Mouse (Mus musculus) left cerebral cortex, adult 2 months (tissue): ENCODE results near the gene Trabd2b. TPM values are rescaled to one million over a fixed set of nuclear protein-coding genes. Genes with fewer than 3 reads are reported as not detected.

Source experiments
- DNase-seq, 2 experiments: peaks; one replicate each; pipeline ENCODE4 v3.0.0; 2021 to 2022; ENCODE audit warnings: low spot score in 2 of 2, mixed read lengths in 1 of 2; ENCODE audit errors: extremely low spot score in 1 of 2
- H3K27ac ChIP-seq: fragments of 200-600 bp; 2 replicates; pipeline ENCODE4 v1.8.1; 2022
- H3K4me3 ChIP-seq: fragments of 200-600 bp; 2 replicates; pipeline ENCODE4 v1.8.1; 2022
- CTCF ChIP-seq: fragments of 200-600 bp; IDR thresholded peaks from 2 replicates; pipeline ENCODE4 v1.8.1; 2022; ENCODE audit warnings: antibody characterized with exemption, mild to moderate bottlenecking, moderate library complexity
- intact Hi-C: fragments of 180-260 bp; cut with DNase I; formaldehyde crosslinking; loops from one replicate; pipeline ENCODE4 v1.15.1; 2025
- long read RNA-seq, 2 experiments: library from polyadenylated mRNA; stranded (forward); transcript quantifications; one replicate each; pipeline ENCODE4 v2.0.0; 2021; ENCODE audit warnings: borderline mapping rate in 2 of 2
- total RNA-seq, 2 experiments: library from RNA; stranded (reverse); gene quantifications; 2 replicates each; pipeline ENCODE4 v1.2.3; 2021

Gene Trabd2b
- total RNA-seq, result 1 to 10 TPM; 4.8 to 6.7 TPM
- long read RNA-seq, experiment 1, full-length matches to known transcripts, result 3 of 3 reads
- long read RNA-seq, experiment 1, partial matches to known transcripts, result 0 of 3 reads
- long read RNA-seq, experiment 1, other reads (novel, unspliced or antisense), result 0 of 3 reads
- long read RNA-seq, experiment 2, full-length matches to known transcripts, result 2 of 2 reads
- long read RNA-seq, experiment 2, partial matches to known transcripts, result 0 of 2 reads
- long read RNA-seq, experiment 2, other reads (novel, unspliced or antisense), result 0 of 2 reads

DNA sequence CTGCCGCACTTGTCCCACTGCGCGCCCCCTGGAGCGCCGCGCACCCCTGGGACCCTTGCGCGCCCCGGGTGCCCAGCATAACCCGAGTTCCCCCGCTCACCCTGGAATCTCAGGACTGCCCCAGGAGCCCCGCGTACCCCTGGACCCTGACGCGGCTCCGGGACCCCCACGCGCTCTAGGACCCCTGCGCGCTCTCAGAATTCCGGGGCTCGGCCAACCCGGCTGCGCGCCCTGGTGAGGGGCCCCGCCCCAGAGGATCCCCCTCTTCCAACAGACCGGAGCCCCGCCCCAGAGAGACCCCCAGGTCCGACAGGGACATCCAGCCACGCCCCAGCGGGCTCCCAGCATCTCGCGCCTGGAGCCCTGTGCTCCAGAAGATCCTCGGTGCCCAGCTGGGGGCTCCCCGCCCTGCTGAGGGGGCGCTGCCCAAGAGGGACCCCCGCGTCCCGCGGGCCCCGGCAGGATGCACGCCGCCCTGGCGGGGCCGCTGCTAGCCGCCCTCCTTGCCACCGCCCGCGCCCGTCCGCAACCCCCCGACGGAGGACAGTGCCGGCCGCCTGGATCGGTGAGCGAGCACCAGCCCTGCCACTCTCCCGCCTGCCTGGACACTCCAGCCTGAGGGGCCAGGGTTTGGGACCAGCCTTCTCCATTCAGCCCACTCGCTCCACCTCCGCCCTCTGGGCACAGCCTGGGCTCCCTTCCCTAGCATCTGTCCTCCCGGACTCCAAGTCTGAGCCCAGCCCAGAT, at the start of gene Trabd2b:
Trabd2b (plus strand) TSS at position 370 of the 747 bp plus-strand sequence.
- TF ChIP-seq CTCF, result no peak
- peak within 1 kb of the TSS; percentile 83 for H3K27ac ChIP-seq
- no peak for DNase-seq
- peak within 1 kb of the TSS; percentile 58 for H3K4me3 ChIP-seq
- intact Hi-C loops, result loop anchor here (5.0 kb wide), 2 partner anchors 34 to 36 kb away; no protein-coding TSS in a partner anchor

DNA sequence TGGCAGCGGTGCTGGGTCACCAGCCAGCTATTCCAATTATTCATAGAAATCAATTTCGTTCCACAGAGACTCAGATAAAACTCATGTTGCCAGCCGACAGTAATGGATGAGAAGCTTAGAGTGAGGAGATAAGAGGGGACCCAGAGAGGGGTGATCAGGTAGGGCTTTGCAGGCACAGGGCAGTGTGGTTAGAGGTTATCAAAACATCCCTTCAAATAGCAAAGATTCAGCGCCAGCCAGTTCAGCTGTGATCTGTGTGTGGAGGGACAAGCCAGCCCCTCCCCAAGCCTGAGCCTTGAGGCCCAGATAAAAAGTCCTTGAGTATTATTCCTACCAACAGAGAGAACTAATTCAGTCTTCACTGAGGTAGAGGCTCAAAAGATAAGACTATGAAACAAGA, 49.1 kb upstream of the Trabd2b start:
- TF ChIP-seq CTCF, result no peak

DNA sequence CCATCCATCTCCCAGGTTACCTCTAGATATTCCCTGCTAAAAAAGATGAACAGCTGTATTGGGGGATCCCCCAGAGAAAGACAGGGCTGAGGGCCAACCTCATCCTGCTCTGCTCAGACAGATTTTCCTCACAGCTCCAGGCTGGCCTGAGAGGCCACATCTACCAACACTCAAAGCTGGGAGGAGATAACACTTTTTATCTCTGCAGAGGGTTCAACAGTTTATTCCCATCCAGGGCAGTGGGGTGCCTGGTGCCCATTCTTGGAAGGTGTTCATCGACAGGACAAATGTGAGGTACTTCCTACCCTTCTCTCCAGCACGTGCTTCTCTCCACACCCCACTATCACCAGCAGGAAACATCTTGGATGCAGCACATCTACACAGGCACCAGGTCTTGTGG, 47.6 kb upstream of the Trabd2b start:
- no peak overlapping the region for H3K4me3 ChIP-seq
- intact Hi-C loops, result no loop called here
- DNase-seq, result no peak
- TF ChIP-seq CTCF, result no peak
- no peak overlapping the region for H3K27ac ChIP-seq

More for the DNA sequence above, 49.1 kb upstream of the Trabd2b start:
- no peak overlapping the region for H3K27ac ChIP-seq
- H3K4me3 ChIP-seq, result no peak overlapping the region
- intact Hi-C loops, result no loop called here
- DNase-seq, result no peak

DNA sequence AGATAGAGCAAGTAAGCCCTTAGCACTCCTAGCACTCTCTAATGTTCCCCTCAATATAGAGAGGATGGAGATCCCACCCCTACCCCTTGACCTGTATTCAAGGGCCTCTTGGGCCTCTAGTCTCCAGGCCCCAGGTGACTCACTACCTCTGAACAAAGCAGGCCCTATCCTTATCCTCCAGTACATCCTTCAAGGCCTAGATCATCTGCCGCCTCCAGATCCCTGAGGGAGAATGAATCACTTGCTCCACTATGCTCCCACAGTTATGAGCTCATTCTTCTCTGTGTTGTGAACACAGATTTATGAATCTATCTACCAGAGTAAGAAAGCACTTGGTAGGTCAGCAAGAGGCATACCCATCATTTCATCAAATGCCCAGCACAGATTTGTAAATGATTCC, 46.7 kb upstream of the Trabd2b start:
- intact Hi-C loops, result no loop called here
- TF ChIP-seq CTCF, result no peak
- Histone ChIP-seq H3K27ac (no peak overlapping the region), H3K4me3 (no peak overlapping the region)
- peak in 1 of 2 experiments; percentile 30 for DNase-seq

DNA sequence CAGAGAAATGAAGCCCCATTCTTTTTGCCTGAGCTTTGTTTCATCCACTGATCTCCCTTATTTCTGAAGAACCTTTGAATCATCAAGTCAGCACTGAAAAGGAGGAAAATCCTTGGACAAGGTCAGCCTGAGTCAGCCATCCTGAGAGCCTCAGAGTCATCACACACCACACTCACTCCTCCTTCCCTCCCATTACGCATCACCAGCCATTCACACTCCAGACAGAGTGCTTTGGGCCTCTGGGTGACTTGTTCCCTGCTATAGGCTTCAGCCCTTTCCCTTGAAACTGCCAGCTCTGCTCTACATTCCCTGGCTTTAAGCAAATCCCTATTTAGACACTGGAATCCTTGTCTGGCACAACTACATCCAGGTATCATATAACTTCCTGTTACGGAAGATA, 45.2 kb upstream of the Trabd2b start:
- DNase-seq, result no peak
- Histone ChIP-seq H3K4me3 (no peak overlapping the region), H3K27ac (no peak overlapping the region)
- intact Hi-C loops, result no loop called here
- TF ChIP-seq CTCF, result no peak

DNA sequence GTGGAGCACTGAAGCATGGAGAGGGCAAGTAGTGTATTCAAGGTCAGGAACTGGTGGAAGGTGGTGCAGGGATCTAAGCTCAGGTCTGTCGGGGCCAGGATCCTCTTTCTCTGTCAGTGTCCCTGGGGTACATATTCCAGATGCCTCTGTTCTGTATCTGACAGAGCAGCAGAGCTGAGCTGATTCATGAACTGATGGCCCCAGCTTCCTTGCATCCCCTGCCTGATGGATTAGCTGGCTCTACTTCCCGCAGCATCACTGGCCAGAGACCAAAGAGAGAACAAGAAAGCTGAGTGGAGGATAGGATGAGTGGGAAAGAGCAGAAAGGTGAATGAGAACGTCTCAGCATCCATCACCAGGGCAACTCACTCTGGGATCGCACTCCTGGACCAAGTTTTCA, 41.5 kb upstream of the Trabd2b start:
- DNase-seq, result no peak
- no peak for TF ChIP-seq CTCF
- intact Hi-C loops, result no loop called here

DNA sequence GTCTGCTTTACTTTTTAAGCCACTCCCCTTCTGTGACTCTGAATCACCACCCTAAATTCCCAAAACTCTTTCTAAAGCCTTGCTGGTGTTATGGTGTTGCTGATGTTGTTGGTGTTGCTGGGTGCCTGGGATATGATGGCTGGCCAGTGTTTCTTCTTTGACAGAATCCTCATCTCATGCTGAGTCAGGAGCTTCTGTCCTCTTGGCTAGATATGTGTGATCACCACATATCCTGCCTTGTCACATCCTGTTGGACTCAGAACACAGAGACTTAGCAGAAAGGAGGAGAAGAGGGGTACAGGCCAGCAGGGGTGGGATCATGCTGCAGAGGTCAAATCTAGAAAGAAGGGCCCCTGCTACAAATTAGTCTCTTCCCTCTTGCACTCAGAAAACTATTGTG, 40.9 kb upstream of the Trabd2b start:
- Histone ChIP-seq H3K4me3 (no peak overlapping the region), H3K27ac (no peak overlapping the region)
- DNase-seq, result no peak
- intact Hi-C loops, result no loop called here
- no peak for TF ChIP-seq CTCF

More for the DNA sequence above, 41.5 kb upstream of the Trabd2b start:
- Histone ChIP-seq H3K4me3 (no peak overlapping the region), H3K27ac (no peak overlapping the region)

DNA sequence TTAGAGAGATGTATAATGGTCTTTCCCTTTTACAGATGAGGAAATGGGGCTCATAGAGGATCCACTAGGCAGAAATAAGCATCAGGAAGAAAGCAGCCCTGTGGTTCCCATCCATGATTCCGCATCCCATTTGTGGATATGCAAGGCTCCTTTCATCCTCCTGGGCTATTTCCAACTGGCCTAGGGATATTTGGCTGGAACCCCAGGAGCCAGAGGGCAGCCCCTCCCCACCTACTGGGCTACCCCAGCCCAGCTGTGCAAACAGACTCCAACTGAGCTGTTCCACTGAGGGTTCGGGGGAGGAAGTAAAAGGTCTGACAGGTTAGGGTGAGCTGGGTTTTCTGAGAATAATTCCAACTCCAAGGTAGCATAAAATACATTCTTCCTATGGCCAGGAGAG, 39.5 kb upstream of the Trabd2b start:
- Histone ChIP-seq H3K4me3 (no peak overlapping the region), H3K27ac (no peak overlapping the region)
- DNase-seq, result no peak
- intact Hi-C loops, result no loop called here
- no peak for TF ChIP-seq CTCF

DNA sequence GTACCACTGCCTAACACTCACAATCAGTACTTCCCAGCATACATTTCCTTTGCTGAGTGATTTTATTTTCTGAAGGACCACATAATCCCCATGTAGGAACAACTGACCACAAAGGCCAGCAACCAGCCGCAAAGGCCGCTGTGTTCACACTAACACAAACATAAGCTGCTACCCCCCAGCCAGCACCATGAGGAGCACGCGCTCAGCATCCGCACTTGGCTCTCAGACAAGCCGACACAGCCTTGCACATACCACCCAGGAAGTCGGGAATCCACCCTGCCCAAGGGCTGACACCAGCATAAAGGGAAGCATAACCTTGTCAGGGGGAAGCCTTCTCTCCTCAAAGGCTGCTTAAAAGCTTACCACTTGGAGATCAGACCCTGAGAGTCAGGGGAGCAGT, 38.7 kb upstream of the Trabd2b start:
- intact Hi-C loops, result no loop called here
- DNase-seq, result no peak
- TF ChIP-seq CTCF, result no peak
- Histone ChIP-seq H3K4me3 (no peak overlapping the region), H3K27ac (no peak overlapping the region)

DNA sequence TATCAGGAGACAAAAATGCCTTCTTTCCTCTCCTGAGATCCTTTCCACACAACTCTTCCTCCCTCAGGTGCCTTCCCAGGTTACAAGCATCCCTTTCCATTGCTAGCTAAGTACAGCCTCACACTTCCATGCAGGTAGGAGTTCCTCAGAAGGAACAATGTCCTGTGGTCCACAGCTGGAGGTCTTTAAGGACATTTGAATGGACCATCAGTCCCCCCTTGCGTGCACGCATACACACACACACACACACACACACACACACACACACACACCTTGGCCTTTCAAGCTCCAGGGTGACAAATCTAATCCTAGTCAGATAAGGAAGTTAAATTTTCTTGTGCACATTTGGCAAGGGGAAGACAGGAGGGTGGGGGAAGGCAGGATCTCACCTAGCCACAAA, 36.9 kb upstream of the Trabd2b start:
- intact Hi-C loops, result no loop called here
- TF ChIP-seq CTCF, result no peak
- DNase-seq, result no peak
- Histone ChIP-seq H3K27ac (no peak overlapping the region), H3K4me3 (no peak overlapping the region)

DNA sequence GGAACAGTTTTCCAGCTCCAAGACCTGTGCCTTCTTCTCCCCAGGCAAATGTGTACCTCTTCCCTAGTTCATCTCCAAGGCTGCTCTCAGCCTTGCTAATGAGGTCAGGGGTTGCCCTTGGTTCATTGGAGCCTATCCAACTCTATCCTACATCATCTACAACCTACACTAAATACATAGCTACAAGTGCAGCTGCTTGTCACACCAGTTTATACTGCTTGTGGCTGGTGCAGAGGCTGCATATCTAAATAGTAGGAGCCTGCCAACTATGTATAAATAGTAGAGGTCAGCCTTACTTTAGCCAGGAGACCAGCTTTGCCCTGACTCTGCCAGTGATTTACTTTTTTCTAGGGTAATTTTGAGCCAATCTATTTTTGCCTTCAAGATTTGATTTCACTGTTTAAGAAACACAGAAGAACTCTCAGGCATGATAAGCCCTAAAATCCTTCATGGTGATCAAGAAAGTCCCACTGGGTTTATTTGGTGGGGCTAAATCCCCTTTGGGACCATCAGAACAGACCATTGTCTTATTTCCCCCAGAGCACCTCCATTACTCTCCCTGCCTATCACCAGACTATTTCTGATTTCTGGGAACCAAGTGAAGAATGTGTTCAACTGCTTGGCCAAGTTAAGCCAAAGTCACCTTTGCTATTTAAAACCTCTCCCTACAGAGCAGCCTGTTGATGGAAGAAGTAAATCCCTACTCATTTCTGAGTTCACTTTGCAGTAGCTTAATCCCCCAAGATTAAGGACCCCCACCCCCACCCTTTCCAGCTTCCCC, 35.4 kb upstream of the Trabd2b start:
- Histone ChIP-seq H3K4me3 (no peak overlapping the region), H3K27ac (no peak overlapping the region)
- no peak for TF ChIP-seq CTCF
- intact Hi-C loops, result loop anchor here (5.0 kb wide), 1 partner anchor 36 kb away; the partner anchor contains the start of gene Trabd2b
- DNase-seq, result no peak

DNA sequence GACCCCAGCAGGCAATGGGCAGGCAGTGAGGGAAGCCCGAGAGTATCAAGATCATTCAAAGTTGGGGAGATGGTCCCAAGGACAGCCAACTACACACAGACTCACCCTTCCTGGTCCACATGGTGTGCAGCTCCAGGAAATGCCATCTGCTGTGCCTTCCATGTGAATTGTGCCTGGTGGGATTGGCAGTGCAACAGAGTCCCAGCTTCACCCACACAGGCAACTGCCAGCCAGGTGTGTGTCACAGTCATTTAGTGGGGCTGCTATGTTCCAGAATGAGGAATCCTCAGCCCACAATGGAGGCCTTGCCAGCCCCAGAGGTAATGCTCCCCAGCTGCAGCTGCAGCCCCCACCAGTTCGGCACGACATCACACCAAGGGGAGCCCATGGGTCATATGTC, 33.8 kb upstream of the Trabd2b start:
- TF ChIP-seq CTCF, result no peak
- DNase-seq, result peak; percentile 20 to 60
- Histone ChIP-seq H3K4me3 (no peak overlapping the region), H3K27ac (peak overlapping the region; percentile 66)
- intact Hi-C loops, result loop anchor here (5.0 kb wide), 1 partner anchor 35 kb away; the partner anchor contains the start of gene Trabd2b
